Mouse (Mus musculus) R1 (cell line): ENCODE measurements at regions not wholly inside any gene's neighbourhood (a gene's known extent, or its start where the extent isn't known, plus 50 kb on each side); places are given as distances from the start of the nearest gene placed in this dataset.
"Not testable (repeated sequence)": the region's sequence is repeated elsewhere in the genome, so short reads cannot be mapped to it uniquely, and the experiment has no call there.

ENCODE experiments used
- DNase-seq: peaks from one replicate; pipeline ENCODE4 v3.0.0-alpha.2; 2018; ENCODE audit warnings: low read depth, low spot score

GRCm38 (mm10) chr1:31612944-31613343 is 390.3 kb downstream of the Pih1d3 start:
- DNase-seq = no peak

DNA sequence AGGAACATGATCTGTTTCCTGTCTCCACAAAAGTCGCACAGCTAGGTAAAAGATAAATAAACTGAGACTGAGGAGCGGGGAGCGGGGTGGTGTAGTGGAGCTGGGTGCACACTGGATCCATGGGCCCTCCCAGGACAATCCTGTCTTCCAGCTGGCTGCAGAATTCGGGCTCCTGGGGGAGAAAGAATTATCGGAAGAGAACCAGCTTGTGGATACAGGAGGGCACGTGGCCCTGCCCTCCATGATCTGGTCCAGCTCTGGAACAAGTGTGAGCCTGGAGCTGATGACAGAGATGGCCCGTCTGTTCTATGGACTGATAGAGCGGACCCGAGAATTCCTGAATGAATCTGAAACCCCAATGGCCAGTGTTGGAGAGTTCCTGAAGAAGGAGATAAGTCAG is 392.6 kb downstream of the Pih1d3 start:
- DNase-seq = not testable (repeated sequence)

GRCm38 (mm10) chr1:31616229-31616946 is 393.8 kb downstream of the Pih1d3 start:
- DNase-seq = not testable (repeated sequence)

DNA sequence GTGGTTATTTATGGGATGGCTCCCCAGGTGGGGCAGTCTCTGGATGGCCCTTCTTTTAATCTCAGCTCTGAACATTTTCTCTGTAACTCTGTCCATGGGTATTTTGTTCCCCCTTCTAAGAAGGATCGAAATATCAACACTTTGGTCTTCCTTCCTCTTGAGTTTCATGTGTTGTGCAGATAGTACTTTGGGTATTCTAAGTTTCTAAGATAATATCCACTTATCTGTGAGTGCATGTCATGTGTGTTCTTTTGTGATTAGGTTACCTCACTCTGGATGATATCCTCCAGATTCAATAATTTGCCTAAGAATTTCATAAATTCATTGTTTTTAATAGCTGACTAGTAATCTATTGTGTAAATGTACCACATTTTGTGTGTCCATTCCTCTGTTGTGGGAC is 411.7 kb downstream of the Pih1d3 start:
- DNase-seq = no peak

DNA sequence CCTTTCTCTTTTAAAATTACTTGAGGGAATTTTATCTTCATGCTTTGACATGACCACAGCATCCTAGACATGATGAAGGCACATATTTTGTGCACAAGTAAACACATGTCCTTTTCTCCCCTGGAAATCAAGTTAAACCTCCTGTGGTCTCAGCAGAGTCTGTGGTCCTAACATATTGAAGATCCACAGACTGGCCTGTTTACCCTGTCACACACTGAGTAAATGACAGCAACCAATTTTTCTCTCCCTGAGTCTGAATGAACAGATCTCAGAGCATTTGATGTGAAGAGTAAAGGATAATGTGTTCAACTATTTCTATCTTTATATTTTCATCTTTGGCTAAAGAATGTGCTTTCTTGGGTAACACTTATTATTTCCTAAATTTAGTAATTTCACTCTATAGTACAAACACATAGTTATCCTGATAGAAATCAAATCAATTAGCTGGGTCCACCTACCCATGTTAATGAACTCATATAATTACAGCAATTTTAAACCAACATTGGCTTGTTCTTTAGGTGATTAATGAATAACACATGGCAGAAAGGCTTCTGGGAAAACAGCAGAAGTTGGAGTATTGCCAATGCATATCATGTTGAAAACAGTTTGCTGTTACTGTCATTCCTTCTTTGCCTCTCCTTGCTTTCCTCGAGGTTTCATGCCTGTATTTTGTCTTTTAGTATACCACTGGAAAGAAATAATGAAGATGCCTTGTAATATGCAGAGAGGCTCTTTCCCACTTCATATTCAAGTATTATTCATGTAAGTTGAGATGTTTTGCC is 414.1 kb downstream of the Pih1d3 start:
- DNase-seq = no peak

DNA sequence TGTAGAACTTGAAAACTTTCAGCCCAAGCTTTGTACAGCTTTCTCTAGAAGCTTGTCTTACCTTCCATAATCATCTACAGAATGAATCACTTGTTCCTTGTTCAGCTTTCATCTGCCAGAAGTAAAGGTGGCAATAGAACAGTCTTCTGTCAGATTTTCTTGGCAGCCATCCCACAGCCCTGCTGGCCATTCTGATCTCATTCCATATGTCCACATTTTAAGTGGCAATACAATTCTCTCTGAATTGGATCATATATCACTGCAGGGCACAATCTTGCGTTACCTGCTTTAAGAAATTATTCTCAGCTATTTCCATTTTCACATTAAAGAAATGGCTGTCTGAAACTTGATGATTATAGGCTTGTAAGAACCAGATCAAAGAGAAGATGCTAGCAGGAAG is 422.5 kb downstream of the Pih1d3 start:
- DNase-seq = no peak

DNA sequence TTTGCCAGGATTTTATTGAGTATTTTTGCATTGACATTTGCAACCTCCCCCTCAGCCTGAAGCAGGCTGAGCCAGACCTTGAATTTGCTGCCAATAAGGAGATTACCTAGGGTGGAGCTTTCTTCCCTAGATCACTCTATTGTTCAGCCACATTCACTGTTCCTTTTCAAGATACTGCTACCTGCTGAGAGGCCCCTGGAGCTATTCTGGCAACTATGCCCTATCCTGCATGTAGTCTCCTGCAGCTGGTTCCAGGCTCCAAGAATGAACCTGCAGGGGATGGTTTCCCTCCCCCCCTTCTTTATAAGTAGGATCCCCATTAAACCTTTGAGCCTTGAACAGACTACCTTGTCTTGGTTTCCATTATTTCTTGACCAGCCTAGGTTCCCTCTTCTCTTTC is 455.9 kb downstream of the Pih1d3 start:
- DNase-seq = peak; percentile 90
